Mouse (Mus musculus) central nervous system, embryonic 11.5 days (tissue): ENCODE results near the gene Olfr344. TPM values are rescaled to one million over a fixed set of nuclear protein-coding genes. Genes with fewer than 3 reads are reported as not detected.

ENCODE experiments used
- polyA plus RNA-seq: library from polyadenylated mRNA; depleted of rRNA; stranded (reverse); fragments of >200 nt; gene quantifications from 2 replicates; pipeline ENCODE4 v1.2.3, GENCODE M21; 2012; rRNA removed

Olfr344 gene
- not detected in 2 replicates for polyA plus RNA-seq

DNA sequence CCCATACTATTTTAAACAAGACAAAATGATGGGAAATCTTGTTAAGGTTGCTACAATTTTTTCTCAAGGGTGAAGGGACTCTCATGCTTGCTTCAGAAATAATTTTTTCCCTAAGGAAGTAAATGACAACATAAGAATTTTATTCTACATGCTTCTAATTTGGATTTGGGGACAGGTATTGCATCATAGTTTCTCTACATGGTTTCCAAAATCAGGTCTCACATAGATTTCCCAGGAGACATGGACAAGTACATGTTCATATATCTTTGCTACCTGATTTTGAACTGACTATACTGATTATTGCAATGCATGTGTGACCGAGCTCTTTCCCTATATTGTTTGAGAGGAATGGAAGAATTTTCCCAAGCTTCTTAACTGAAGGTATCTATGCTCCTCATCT lies at the start of gene Olfr344:
Olfr344 (plus strand) TSS at position 301 of the 400 bp plus-strand sequence.

DNA sequence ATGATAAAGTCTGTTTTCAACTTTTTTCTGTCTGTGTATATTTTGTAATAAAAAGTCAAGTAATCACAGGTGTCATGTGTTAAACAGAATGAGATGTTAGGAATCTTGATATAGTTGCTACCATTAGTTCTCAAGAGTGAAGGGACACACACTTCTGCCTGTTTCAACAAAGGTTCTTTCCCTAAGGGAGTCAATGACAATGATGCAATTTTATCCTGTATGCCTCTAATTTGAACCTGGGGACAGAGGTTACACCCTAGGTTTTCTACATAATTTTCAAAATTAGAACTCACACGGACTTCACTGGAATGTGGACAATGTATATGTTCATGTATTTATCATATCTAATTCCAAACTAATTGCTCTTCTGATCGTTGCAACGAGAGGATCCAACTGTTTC lies 41.8 kb upstream of the Olfr344 start, which contains the start of gene Olfr342:
Olfr342 (plus strand) TSS at position 301 of the 400 bp plus-strand sequence.

Other genes with a start within 250 kb of the Olfr344 start
- gene Olfr338, start 193.1 kb upstream of the Olfr344 start, polyA plus RNA-seq = not detected in 2 replicates
- not detected in 2 replicates for gene Olfr339, start 147.7 kb upstream of the Olfr344 start, polyA plus RNA-seq
- not detected in 2 replicates for gene Olfr340, start 114.1 kb upstream of the Olfr344 start, polyA plus RNA-seq
- gene Olfr341, start 84.2 kb upstream of the Olfr344 start, polyA plus RNA-seq = not detected in 2 replicates
- gene Olfr342, start 41.7 kb upstream of the Olfr344 start, polyA plus RNA-seq = not detected in 2 replicates
- gene Olfr345, start 73.4 kb downstream of the Olfr344 start, polyA plus RNA-seq = not detected in 2 replicates
- gene Olfr346, start 119.1 kb downstream of the Olfr344 start, polyA plus RNA-seq = not detected in 2 replicates
- gene Olfr347, start 165.2 kb downstream of the Olfr344 start, polyA plus RNA-seq = not detected in 2 replicates
- not detected in 2 replicates for gene Olfr348, start 217.6 kb downstream of the Olfr344 start, polyA plus RNA-seq
- gene Olfr50, start 223.9 kb downstream of the Olfr344 start, polyA plus RNA-seq = not detected in 2 replicates